Mouse (Mus musculus): ENCODE measurements at regions not wholly inside any gene's neighbourhood (a gene's known extent, or its start where the extent isn't known, plus 50 kb on each side); places are given as distances from the start of the nearest gene placed in this dataset.

GRCm38 (mm10) chr3:41265399-41265798 is 182.6 kb upstream of the Pgrmc2 start:
- TF ChIP-seq POLR2A (IDR thresholded peaks at IDR 0.05; ENCODE audit: borderline replicate concordance, extremely low read depth, low read depth, low read length), result no peak
- TF ChIP-seq CTCF (IDR thresholded peaks at IDR 0.05; ENCODE audit: insufficient read depth, low read length), result no peak
